Mouse (Mus musculus) cerebellum, adult 2 months (tissue): ENCODE data around the gene Nlrc4.

Experiments used
- CTCF ChIP-seq: fragments of 200-500 bp; IDR thresholded peaks from 2 replicates; pipeline ENCODE4 v1.5.1; 2011; ENCODE audit warnings: low read depth, mild to moderate bottlenecking, control low read depth, low read length, moderate library complexity, borderline replicate concordance; ENCODE audit not compliant: insufficient read depth
- POLR2A ChIP-seq: fragments of 200-500 bp; IDR thresholded peaks from 2 replicates; pipeline ENCODE4 v1.6.1; 2011; ENCODE audit warnings: low read length, control low read depth, borderline replicate concordance; ENCODE audit not compliant: insufficient read depth

GRCm38 (mm10) chr17:74508600-74508999, 49.7 kb upstream of the Nlrc4 start:
- TF ChIP-seq CTCF: no peak
- TF ChIP-seq POLR2A: no peak
